Mouse (Mus musculus) brown adipose tissue, adult 24 weeks (tissue): ENCODE results near the gene Mon1a. TPM values are rescaled to one million over a fixed set of nuclear protein-coding genes. Genes with fewer than 3 reads are reported as not detected.

Experiments used
- H3K27ac ChIP-seq: fragments of 200-500 bp; replicated peaks from 2 replicates; pipeline ENCODE4 v1.5.1; 2012; ENCODE audit warnings: low read depth, mild to moderate bottlenecking, low read length
- H3K4me1 ChIP-seq: fragments of 200-500 bp; 2 replicates; pipeline ENCODE4 v1.6.1; 2012; ENCODE audit warnings: low read length, mixed read lengths; ENCODE audit not compliant: control insufficient read depth, insufficient read depth, insufficient read length
- H3K4me3 ChIP-seq: fragments of 200-500 bp; 2 replicates; pipeline ENCODE4 v1.5.1; 2012; ENCODE audit warnings: low read depth, mild to moderate bottlenecking, low read length, moderate library complexity; ENCODE audit not compliant: insufficient read depth
- polyA plus RNA-seq: library from polyadenylated mRNA; stranded (reverse); fragments of >200 nt; gene quantifications from 2 replicates; pipeline ENCODE4 v1.2.4, GENCODE M21; 2012; ENCODE audit not compliant: missing spikeins, insufficient read depth, insufficient read length

Gene Mon1a
- 12.6 and 14.3 TPM in 2 replicates for polyA plus RNA-seq

- Histone ChIP-seq H3K4me1 (no peaks in the 10 kb centered on the region), H3K27ac (peak within 1 kb of the TSS; percentile 73), H3K4me3 (peak within 1 kb of the TSS; percentile 94)
These were observed at the start of gene Mon1a for GRCm38 (mm10) chr9:107887804-107888266. TSS of gene Mon1a (plus strand) at chr9:107888151.

GRCm38 (mm10) chr9:107838869-107839268 is 49.1 kb upstream of the Mon1a start:
- Histone ChIP-seq H3K4me1 (no peaks in the 10 kb centered on the region), H3K27ac (no peak overlapping the region), H3K4me3 (no peak overlapping the region)

GRCm38 (mm10) chr9:107842709-107843108 is 45.2 kb upstream of the Mon1a start:
- Histone ChIP-seq H3K4me3 (no peak overlapping the region), H3K4me1 (no peaks in the 10 kb centered on the region), H3K27ac (no peak overlapping the region)

GRCm38 (mm10) chr9:107848922-107849321 is 39.0 kb upstream of the Mon1a start:
- no peaks in the 10 kb centered on the region for H3K4me1 ChIP-seq
- no peak overlapping the region for H3K27ac ChIP-seq
- no peak overlapping the region for H3K4me3 ChIP-seq

GRCm38 (mm10) chr9:107858343-107858742 is 29.6 kb upstream of the Mon1a start:
- Histone ChIP-seq H3K27ac (no peak overlapping the region), H3K4me1 (no peaks in the 10 kb centered on the region; the same call in 1 of the 2 replicates), H3K4me3 (no peak overlapping the region)

GRCm38 (mm10) chr9:107864493-107864892 is 23.5 kb upstream of the Mon1a start:
- H3K27ac ChIP-seq = no peak overlapping the region
- H3K4me3 ChIP-seq = no peak overlapping the region

GRCm38 (mm10) chr9:107866081-107866480 is 21.9 kb upstream of the Mon1a start:
- no peak overlapping the region for H3K27ac ChIP-seq
- no peak overlapping the region for H3K4me3 ChIP-seq
- peaks cover under 1% of the 10 kb centered on the region; the same call in 1 of the 2 replicates for H3K4me1 ChIP-seq

More at GRCm38 (mm10) chr9:107864493-107864892, 23.5 kb upstream of the Mon1a start:
- H3K4me1 ChIP-seq = no peaks in the 10 kb centered on the region; the same call in 1 of the 2 replicates

GRCm38 (mm10) chr9:107872350-107873098 is 15.4 kb upstream of the Mon1a start:
- H3K27ac ChIP-seq = peak overlapping the region; percentile 90
- 0 out of 2 replicates have a peak, but pooled peaks cover 2% of the 10 kb centered on the region for H3K4me1 ChIP-seq

GRCm38 (mm10) chr9:107873137-107873536 is 14.8 kb upstream of the Mon1a start, which contains the start of gene Rbm6:
TSS of gene Rbm6 (minus strand) at chr9:107873237.
- H3K27ac ChIP-seq = peak within 1 kb of the TSS; percentile 90
- H3K4me1 ChIP-seq = 0 out of 2 replicates have a peak, but pooled peaks cover 2% of the 10 kb centered on the region
- peak within 1 kb of the TSS; percentile 84 for H3K4me3 ChIP-seq

More at GRCm38 (mm10) chr9:107872350-107873098, 15.4 kb upstream of the Mon1a start:
- H3K4me3 ChIP-seq = peak overlapping the region; percentile 84

- no peaks in the 10 kb centered on the region for H3K4me1 ChIP-seq
- no peak overlapping the region for H3K27ac ChIP-seq
- H3K4me3 ChIP-seq = no peak overlapping the region
These were observed 7.5 kb upstream of the Mon1a start for GRCm38 (mm10) chr9:107880411-107880810.

GRCm38 (mm10) chr9:107888267-107888850 is 408 bp downstream of the Mon1a start:
- peak overlapping the region; percentile 73 for H3K27ac ChIP-seq
- no peaks in the 10 kb centered on the region for H3K4me1 ChIP-seq
- peak overlapping the region; percentile 94 for H3K4me3 ChIP-seq

- Histone ChIP-seq H3K4me1 (no peaks in the 10 kb centered on the region), H3K4me3 (no peak overlapping the region), H3K27ac (no peak overlapping the region)
These were observed 2.3 kb downstream of the Mon1a start for GRCm38 (mm10) chr9:107890260-107890659.

- no peak overlapping the region for H3K4me3 ChIP-seq
- no peaks in the 10 kb centered on the region for H3K4me1 ChIP-seq
- H3K27ac ChIP-seq = no peak overlapping the region
These were observed 3.1 kb downstream of the Mon1a start for GRCm38 (mm10) chr9:107891023-107891422.

GRCm38 (mm10) chr9:107898563-107898962 is 10.6 kb downstream of the Mon1a start:
- no peak overlapping the region for H3K27ac ChIP-seq
- H3K4me1 ChIP-seq = no peaks in the 10 kb centered on the region
- no peak overlapping the region for H3K4me3 ChIP-seq

- Histone ChIP-seq H3K4me1 (no peaks in the 10 kb centered on the region), H3K4me3 (no peak overlapping the region), H3K27ac (no peak overlapping the region)
These were observed 11.9 kb downstream of the Mon1a start for GRCm38 (mm10) chr9:107899855-107900254.
